Mouse (Mus musculus) forebrain, embryonic 11.5 days (tissue): ENCODE measurements around the gene Olfr223. TPM values are rescaled to one million over a fixed set of nuclear protein-coding genes. Genes with fewer than 3 reads are reported as not detected.

ENCODE experiments used
- ATAC-seq: fragments of 200-750 bp; cut with Nextera tagmentation; replicated peaks from 2 replicates; pipeline ENCODE4 v1.8.0; 2017; ENCODE audit warnings: moderate TSS enrichment; ENCODE audit not compliant: low FRiP score
- DNase-seq: peaks from one replicate; pipeline ENCODE4 v3.0.0-alpha.2; 2017; ENCODE audit warnings: low spot score
- H3K27ac ChIP-seq: fragments of 300-500 bp; sonication (generic); 2 replicates; pipeline ENCODE4 v1.5.1; 2014; ENCODE audit warnings: low read depth, low read length
- H3K27me3 ChIP-seq: fragments of 300-500 bp; sonication (generic); 2 replicates; pipeline ENCODE4 v1.6.1; 2014; ENCODE audit warnings: mild to moderate bottlenecking, low read length, mixed read lengths; ENCODE audit not compliant: control insufficient read depth, insufficient read depth
- H3K36me3 ChIP-seq: fragments of 300-500 bp; sonication (generic); 2 replicates; pipeline ENCODE4 v1.6.1; 2014; ENCODE audit warnings: mild to moderate bottlenecking, low read length, moderate library complexity, mixed read lengths; ENCODE audit not compliant: control insufficient read depth, insufficient read depth
- H3K4me1 ChIP-seq: fragments of 300-500 bp; sonication (generic); replicated peaks from 2 replicates; pipeline ENCODE4 v1.6.1; 2014; ENCODE audit warnings: low read length, mixed read lengths; ENCODE audit not compliant: control insufficient read depth, insufficient read depth
- H3K4me2 ChIP-seq: fragments of 300-500 bp; sonication (generic); 2 replicates; pipeline ENCODE4 v1.6.1; 2014; ENCODE audit warnings: low read depth, mild to moderate bottlenecking, low read length, moderate library complexity, mixed read lengths; ENCODE audit not compliant: severe bottlenecking
- H3K4me3 ChIP-seq: fragments of 300-500 bp; sonication (generic); 2 replicates; pipeline ENCODE4 v1.5.1; 2014; ENCODE audit warnings: low read depth, low read length
- H3K9ac ChIP-seq: fragments of 300-500 bp; sonication (generic); 2 replicates; pipeline ENCODE4 v1.6.1; 2014; ENCODE audit warnings: low read length
- H3K9me3 ChIP-seq: fragments of 300-500 bp; sonication (generic); 2 replicates; pipeline ENCODE4 v1.6.1; 2016; ENCODE audit warnings: low read length, mixed read lengths; ENCODE audit not compliant: control insufficient read depth
- WGBS: fragments of 180-500 bp; shearing (Covaris S2); extraction: QIAGEN DNeasy Blood & Tissue Kit; methylation state at CpG from one replicate; pipeline ENCODE4 v1.1.7; 2014; 5-methylcytosine and 5-hydroxymethylcytosine counted together
- polyA plus RNA-seq: library from polyadenylated mRNA; unstranded; fragments of >200 nt; fragmentation: Nextera tagmentation; extraction: Ambion mirVana; gene quantifications from 2 replicates; pipeline ENCODE4 v1.2.1, GENCODE M21; 2014

Gene Olfr223
- polyA plus RNA-seq, 1 experiment from 2014 or later, result not detected

DNA sequence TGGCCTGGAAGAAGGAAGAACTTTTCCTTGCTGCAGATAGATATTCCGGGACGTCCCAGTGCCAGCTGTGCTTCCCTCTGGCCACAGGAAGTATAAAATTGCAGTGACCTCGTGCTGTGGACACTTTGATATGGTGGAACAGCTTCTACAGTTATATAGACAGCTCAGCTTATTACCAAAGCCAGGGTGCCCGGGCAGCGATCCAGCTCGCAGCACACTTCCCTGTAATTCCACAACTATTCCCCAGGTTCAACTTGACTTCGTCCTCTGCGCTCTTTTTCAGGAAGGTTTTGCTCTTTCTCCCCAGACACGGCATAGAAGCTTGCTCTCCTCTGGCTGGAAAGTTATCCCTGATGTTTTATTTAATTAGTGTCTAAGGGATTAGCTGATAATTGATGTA is 17.4 kb downstream of the Olfr223 start:
- no peak for DNase-seq

DNA sequence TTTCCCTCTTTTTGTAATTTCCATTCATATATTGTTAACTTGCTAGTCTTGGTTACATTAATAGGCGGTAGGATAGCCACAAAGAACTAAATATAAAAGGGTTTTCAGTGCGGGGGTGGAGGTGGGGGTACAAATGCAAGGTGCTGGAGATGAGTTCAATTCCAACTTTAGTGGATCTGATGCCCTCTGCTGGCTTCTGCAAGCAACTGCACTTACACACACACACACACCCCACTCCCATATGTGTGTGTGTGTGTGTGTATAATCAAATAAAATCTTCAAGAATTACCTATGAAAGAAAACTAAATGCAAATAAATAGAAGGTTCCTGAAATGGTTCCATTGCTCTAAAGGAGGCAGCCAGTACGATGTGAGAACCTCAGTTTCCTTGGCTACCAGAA is 23.8 kb downstream of the Olfr223 start:
- no peaks in the 10 kb centered on the region for H3K9me3 ChIP-seq
- no peak overlapping the region for H3K9ac ChIP-seq
- no peak overlapping the region for H3K4me2 ChIP-seq
- no peak overlapping the region for H3K4me3 ChIP-seq
- no peak overlapping the region for H3K27ac ChIP-seq
- H3K36me3 ChIP-seq, result no peaks in the 10 kb centered on the region
- DNase-seq (no peak), ATAC-seq (no peak)
- 59% methylated on average over 3 of the region's 3 CpGs for WGBS
- H3K4me1 ChIP-seq, result no peaks in the 10 kb centered on the region
- H3K27me3 ChIP-seq, result no peaks in the 10 kb centered on the region

More for the DNA sequence above, 17.4 kb downstream of the Olfr223 start:
- H3K4me3 ChIP-seq, result no peak overlapping the region
- no peaks in the 10 kb centered on the region for H3K27me3 ChIP-seq
- no peaks in the 10 kb centered on the region for H3K4me1 ChIP-seq
- WGBS, result 64% methylated on average over 9 of the region's 9 CpGs
- no peak for ATAC-seq
- H3K27ac ChIP-seq, result no peak overlapping the region
- H3K9ac ChIP-seq, result no peak overlapping the region
- H3K9me3 ChIP-seq, result no peaks in the 10 kb centered on the region
- no peaks in the 10 kb centered on the region for H3K36me3 ChIP-seq
- H3K4me2 ChIP-seq, result no peak overlapping the region

DNA sequence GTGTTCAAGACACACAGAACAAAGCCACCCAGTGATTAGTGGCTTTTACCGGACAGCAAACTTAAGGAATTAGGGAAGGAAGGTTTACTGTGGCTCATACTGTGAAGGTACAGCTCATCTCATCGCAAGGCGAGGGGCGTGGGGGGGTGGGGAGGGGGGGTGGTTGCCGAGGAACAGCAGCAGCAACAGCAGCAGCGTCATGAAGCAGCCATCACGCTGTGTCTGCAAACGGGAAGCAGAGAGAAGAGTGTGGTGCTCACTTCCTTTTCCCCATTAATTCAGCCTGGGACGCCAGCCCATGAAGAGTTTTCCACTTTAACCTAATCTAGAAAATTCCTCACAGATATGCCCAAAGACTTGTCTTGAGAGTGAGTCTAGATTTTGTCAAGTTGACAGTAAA is 30.3 kb downstream of the Olfr223 start:
- WGBS, result 72% methylated on average over 9 of the region's 9 CpGs
- no peaks in the 10 kb centered on the region for H3K4me1 ChIP-seq

DNA sequence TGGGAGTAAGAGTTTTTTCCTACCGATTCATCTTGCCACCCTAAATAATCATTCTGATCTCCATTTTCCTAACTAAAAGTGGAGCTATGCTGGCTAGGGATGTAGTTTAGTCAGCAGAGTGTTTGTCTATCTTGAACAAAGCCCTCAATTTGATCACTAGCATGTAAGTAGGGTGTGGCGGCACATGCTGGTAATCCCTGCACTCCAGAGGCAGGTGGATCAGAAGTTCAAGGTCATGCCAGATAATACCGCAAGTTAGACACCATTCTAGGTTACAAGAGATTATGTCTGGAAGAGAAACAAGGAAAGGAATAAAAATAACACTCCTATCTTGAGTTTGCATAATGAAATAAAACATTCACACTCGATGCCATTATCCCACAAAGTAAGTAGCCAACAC is 30.8 kb downstream of the Olfr223 start:
- Histone ChIP-seq H3K36me3 (no peaks in the 10 kb centered on the region), H3K27ac (no peak overlapping the region), H3K9ac (no peak overlapping the region), H3K4me3 (no peak overlapping the region), H3K9me3 (no peaks in the 10 kb centered on the region), H3K4me1 (no peaks in the 10 kb centered on the region), H3K27me3 (no peaks in the 10 kb centered on the region), H3K4me2 (no peak overlapping the region)
- ATAC-seq, result no peak
- no peak for DNase-seq
- 95% methylated on average over 4 of the region's 4 CpGs for WGBS

More for the DNA sequence above, 30.3 kb downstream of the Olfr223 start:
- no peak for DNase-seq
- ATAC-seq, result no peak
- Histone ChIP-seq H3K4me3 (no peak overlapping the region), H3K9ac (no peak overlapping the region), H3K27me3 (no peaks in the 10 kb centered on the region), H3K27ac (no peak overlapping the region), H3K36me3 (no peaks in the 10 kb centered on the region), H3K4me2 (no peak overlapping the region), H3K9me3 (no peaks in the 10 kb centered on the region)

DNA sequence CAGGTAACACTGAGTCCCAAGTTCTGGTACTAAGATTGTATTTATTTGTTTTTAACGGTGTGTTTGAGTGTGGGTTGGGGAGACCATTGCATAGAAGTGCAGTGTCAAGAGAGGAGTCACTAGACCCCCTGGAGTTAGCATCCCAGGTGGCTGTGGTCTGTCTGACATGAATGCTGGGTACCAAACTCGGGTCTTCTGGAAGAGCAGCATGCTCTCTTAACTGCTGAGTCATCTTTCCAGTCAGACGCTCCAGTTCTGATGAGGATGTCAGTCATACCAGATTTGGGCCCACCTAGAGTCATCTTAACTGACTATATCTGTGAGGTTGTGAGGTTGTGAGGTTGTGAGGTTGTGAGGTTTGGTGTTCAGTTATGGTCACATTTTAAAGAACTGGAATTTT is 32.2 kb downstream of the Olfr223 start:
- Histone ChIP-seq H3K4me2 (no peak overlapping the region), H3K4me1 (no peaks in the 10 kb centered on the region), H3K9ac (no peak overlapping the region), H3K36me3 (no peaks in the 10 kb centered on the region), H3K9me3 (no peaks in the 10 kb centered on the region), H3K27ac (no peak overlapping the region), H3K4me3 (no peak overlapping the region), H3K27me3 (no peaks in the 10 kb centered on the region)
- ATAC-seq (no peak), DNase-seq (no peak)
- 75% methylated on average over 3 of the region's 3 CpGs for WGBS

DNA sequence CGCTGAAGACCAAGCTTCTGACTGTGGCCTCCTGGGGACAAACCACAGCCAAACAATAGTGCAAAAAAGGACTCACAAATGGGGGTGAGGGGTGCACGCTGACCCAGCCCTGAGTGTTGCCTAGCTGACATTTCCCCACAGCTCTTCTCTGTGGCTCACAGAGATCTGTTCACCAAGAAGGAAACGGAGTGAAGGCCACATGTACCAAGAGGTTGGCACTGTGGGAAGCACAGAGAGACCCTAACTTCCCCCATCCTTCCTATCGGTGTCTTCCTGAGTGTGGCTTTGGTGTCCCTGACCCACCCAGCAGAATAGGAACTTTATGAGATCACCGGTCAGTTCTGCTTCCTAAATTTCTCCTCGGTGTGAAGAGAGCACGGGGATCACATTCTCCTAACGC is 38.6 kb downstream of the Olfr223 start:
- DNase-seq (no peak), ATAC-seq (no peak)
- H3K27me3 ChIP-seq, result no peaks in the 10 kb centered on the region

DNA sequence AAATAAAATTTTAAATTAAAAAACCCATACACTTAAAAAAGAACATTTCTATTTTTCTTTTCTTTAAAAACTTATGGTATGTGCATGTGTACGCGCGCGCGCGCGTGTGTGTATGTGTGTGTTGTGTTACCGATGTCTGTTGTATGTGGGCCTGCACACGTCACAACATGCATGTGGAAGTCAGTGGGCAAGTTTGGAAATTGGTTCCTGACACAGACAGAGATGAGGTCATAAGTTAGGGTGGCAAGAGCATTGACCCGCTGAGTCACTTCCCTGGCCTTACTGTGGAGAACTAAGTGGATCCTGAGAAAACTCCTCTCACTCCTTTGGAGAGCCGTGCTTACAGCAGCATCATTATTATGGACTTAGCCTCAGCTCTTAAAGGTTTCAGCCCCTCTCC is 39.0 kb downstream of the Olfr223 start:
- no peak for DNase-seq
- Histone ChIP-seq H3K9ac (no peak overlapping the region), H3K4me1 (no peaks in the 10 kb centered on the region), H3K36me3 (no peaks in the 10 kb centered on the region), H3K4me2 (no peak overlapping the region), H3K27ac (no peak overlapping the region), H3K9me3 (no peaks in the 10 kb centered on the region), H3K27me3 (no peaks in the 10 kb centered on the region), H3K4me3 (no peak overlapping the region)
- 93% methylated on average over 11 of the region's 11 CpGs for WGBS
- no peak for ATAC-seq

More for the DNA sequence above, 38.6 kb downstream of the Olfr223 start:
- no peak overlapping the region for H3K27ac ChIP-seq
- no peak overlapping the region for H3K4me3 ChIP-seq
- H3K9ac ChIP-seq, result no peak overlapping the region
- no peaks in the 10 kb centered on the region for H3K36me3 ChIP-seq
- no peaks in the 10 kb centered on the region for H3K9me3 ChIP-seq
- H3K4me1 ChIP-seq, result no peaks in the 10 kb centered on the region
- H3K4me2 ChIP-seq, result no peak overlapping the region
- 79% methylated on average over 8 of the region's 8 CpGs for WGBS

DNA sequence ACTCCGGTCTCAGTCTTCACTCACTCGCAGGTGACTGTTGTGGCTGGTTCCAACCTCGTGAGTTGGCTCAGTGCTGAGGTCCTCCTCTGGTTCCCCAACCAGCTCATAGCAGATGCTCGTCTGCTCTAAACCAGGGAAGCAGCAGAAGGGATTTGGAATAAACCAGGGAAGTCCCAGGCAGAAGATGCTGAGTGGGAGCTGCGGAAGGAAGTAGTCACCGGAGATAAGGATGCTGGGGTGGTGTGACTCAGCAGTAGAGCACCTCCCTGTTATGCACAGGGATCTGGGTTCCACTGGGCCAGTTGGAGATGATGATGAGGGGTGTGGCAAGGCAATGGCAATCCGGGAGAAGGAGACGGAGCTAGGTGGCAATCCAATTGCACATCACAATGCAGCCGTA is 49.1 kb downstream of the Olfr223 start:
- ATAC-seq (no peak), DNase-seq (no peak)
- no peaks in the 10 kb centered on the region for H3K4me1 ChIP-seq
- no peak overlapping the region for H3K4me3 ChIP-seq
- no peak overlapping the region for H3K9ac ChIP-seq
- H3K36me3 ChIP-seq, result no peaks in the 10 kb centered on the region
- H3K27me3 ChIP-seq, result no peaks in the 10 kb centered on the region
- WGBS, result 89% methylated on average over 9 of the region's 9 CpGs
- H3K4me2 ChIP-seq, result no peak overlapping the region
- no peaks in the 10 kb centered on the region for H3K9me3 ChIP-seq
- no peak overlapping the region for H3K27ac ChIP-seq

DNA sequence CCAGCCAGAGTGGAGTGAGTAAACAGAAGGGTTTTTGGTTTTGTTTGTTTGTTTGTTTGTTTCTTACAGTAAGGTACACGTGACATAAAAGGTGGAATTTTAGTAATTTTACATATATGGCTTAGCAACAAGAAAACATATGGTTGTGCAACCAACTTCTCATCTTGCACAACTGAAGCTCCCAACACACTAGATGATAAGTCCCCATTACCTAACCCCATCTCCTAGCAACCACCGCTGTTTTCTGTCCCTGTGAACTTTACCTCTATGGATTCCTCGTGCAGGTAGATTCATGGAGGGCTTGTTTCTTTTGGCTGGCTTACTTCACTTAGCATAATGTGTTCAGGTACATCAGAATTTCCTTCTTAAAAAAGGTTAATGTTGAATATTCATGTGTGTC is 49.7 kb downstream of the Olfr223 start:
- WGBS, result 87% methylated on average over 3 of the region's 3 CpGs
- no peak for DNase-seq

More for the DNA sequence above, 49.7 kb downstream of the Olfr223 start:
- no peak for ATAC-seq
- Histone ChIP-seq H3K4me3 (no peak overlapping the region), H3K9me3 (no peaks in the 10 kb centered on the region), H3K27me3 (no peaks in the 10 kb centered on the region), H3K36me3 (no peaks in the 10 kb centered on the region), H3K4me1 (no peaks in the 10 kb centered on the region), H3K9ac (no peak overlapping the region), H3K27ac (no peak overlapping the region), H3K4me2 (no peak overlapping the region)
